Mouse (Mus musculus) MEL (cell line): ENCODE measurements at regions not wholly inside any gene's neighbourhood (a gene's known extent, or its start where the extent isn't known, plus 50 kb on each side); places are given as distances from the start of the nearest gene placed in this dataset.

Experiments used
- BHLHE40 ChIP-seq: IDR thresholded peaks from 2 replicates; pipeline ENCODE4 v1.6.1; 2012; ENCODE audit warnings: low read depth, mild to moderate bottlenecking, inconsistent platforms, low read length, improper control_type of control experiment, borderline replicate concordance
- CHD2 ChIP-seq: IDR thresholded peaks from 2 replicates; pipeline ENCODE4 v1.6.1; 2011; ENCODE audit warnings: low read length, improper control_type of control experiment
- CTCF ChIP-seq, 3 experiments: IDR thresholded peaks in 2 of 3; conservative IDR thresholded peaks in 1 of 3; 2 replicates each; pipeline ENCODE4 v1.5.1; 2011 to 2012; ENCODE audit warnings: low read length in 3 of 3, low read depth in 2 of 3, mild to moderate bottlenecking in 2 of 3, improper control_type of control experiment in 1 of 3, inconsistent platforms in 1 of 3, mixed read lengths in 1 of 3, moderate library complexity in 1 of 3; ENCODE audit not compliant: control insufficient read depth in 1 of 3, insufficient read depth in 1 of 3, poor library complexity in 1 of 3, severe bottlenecking in 1 of 3
- EP300 ChIP-seq, 2 experiments: IDR thresholded peaks; 2 replicates each; pipeline ENCODE4 v1.6.1; 2011; ENCODE audit warnings: improper control_type of control experiment in 2 of 2, low read length in 2 of 2, low read depth in 1 of 2, mild to moderate bottlenecking in 1 of 2
- HCFC1 ChIP-seq: IDR thresholded peaks from 2 replicates; pipeline ENCODE4 v1.6.1; 2012; ENCODE audit warnings: low read depth, mild to moderate bottlenecking, inconsistent platforms, low read length, improper control_type of control experiment, moderate library complexity
- MAFK ChIP-seq: IDR thresholded peaks from 2 replicates; pipeline ENCODE4 v1.6.1; 2011; ENCODE audit warnings: low read depth, mild to moderate bottlenecking, low read length, improper control_type of control experiment, borderline replicate concordance
- MEF2A ChIP-seq: IDR thresholded peaks from 2 replicates; pipeline ENCODE4 v1.6.1; 2014; ENCODE audit warnings: low read depth, mild to moderate bottlenecking, inconsistent platforms, low read length, improper control_type of control experiment; ENCODE audit not compliant: poor library complexity, insufficient replicate concordance, severe bottlenecking; ENCODE audit errors: extremely low read depth
- NRF1 ChIP-seq: IDR thresholded peaks from 2 replicates; pipeline ENCODE4 v1.6.1; 2014; ENCODE audit warnings: low read depth, mild to moderate bottlenecking, inconsistent platforms, low read length, improper control_type of control experiment, moderate library complexity; ENCODE audit not compliant: poor library complexity, insufficient read depth, severe bottlenecking
- POLR2A ChIP-seq, 2 experiments: IDR thresholded peaks; 2 replicates each; pipeline ENCODE4 v1.6.1; 2011 to 2012; ENCODE audit warnings: low read length in 2 of 2, mild to moderate bottlenecking in 2 of 2, control low read depth in 1 of 2, improper control_type of control experiment in 1 of 2, low read depth in 1 of 2, moderate library complexity in 1 of 2; ENCODE audit not compliant: control insufficient read depth in 1 of 2, insufficient read depth in 1 of 2, poor library complexity in 1 of 2
- SMC3 ChIP-seq: IDR thresholded peaks from 2 replicates; pipeline ENCODE4 v1.6.1; 2011; ENCODE audit warnings: low read depth, low read length, improper control_type of control experiment

- no peak for TF ChIP-seq POLR2A (IDR thresholded peaks at IDR 0.05; ENCODE audit: control insufficient read depth in 1 of 2, insufficient read depth in 1 of 2, low read depth in 1 of 2, low read length in 2 of 2, poor library complexity in 1 of 2)
- no peak for TF ChIP-seq MAFK
- TF ChIP-seq BHLHE40, result no peak
- no peak for TF ChIP-seq CTCF (IDR thresholded peaks at IDR 0.05 in 2 of 3, conservative IDR thresholded peaks at IDR 0.05 in 1 of 3; ENCODE audit: control insufficient read depth in 1 of 3, insufficient read depth in 1 of 3, low read depth in 2 of 3, low read length in 3 of 3, poor library complexity in 1 of 3, severe bottlenecking in 1 of 3)
- no peak for TF ChIP-seq NRF1
- no peak for TF ChIP-seq MEF2A
- TF ChIP-seq SMC3, result no peak
- no peak for TF ChIP-seq HCFC1
- TF ChIP-seq EP300 (IDR thresholded peaks at IDR 0.05; ENCODE audit: low read depth in 1 of 2, low read length in 2 of 2), result no peak
- no peak for TF ChIP-seq CHD2
Observed at GRCm38 (mm10) chr15:67244908-67245657, 744.4 kb upstream of the Lrrc6 start.
